Mouse (Mus musculus) myocyte (in vitro differentiated cells): ENCODE results near the gene Sptbn4.

Source experiments
- MAX ChIP-seq: IDR thresholded peaks from one replicate; pipeline ENCODE4 v1.6.1; 2011; ENCODE audit warnings: low read depth, mild to moderate bottlenecking, control low read depth
- MYOD1 ChIP-seq, 3 experiments: IDR thresholded peaks; one replicate each; pipeline ENCODE4 v1.6.1; 2011; ENCODE audit warnings: control low read depth in 2 of 3, low read depth in 2 of 3, mild to moderate bottlenecking in 2 of 3, moderate library complexity in 1 of 3; ENCODE audit not compliant: insufficient read length in 2 of 3, control insufficient read depth in 1 of 3
- POLR2A ChIP-seq: IDR thresholded peaks from one replicate; pipeline ENCODE4 v1.6.1; 2011; ENCODE audit warnings: low read depth, mild to moderate bottlenecking, control low read depth, moderate library complexity; ENCODE audit not compliant: insufficient read length
- TCF12 ChIP-seq: IDR thresholded peaks from one replicate; pipeline ENCODE4 v1.6.1; 2011; ENCODE audit warnings: mild to moderate bottlenecking, control low read depth; ENCODE audit not compliant: poor library complexity, insufficient read depth, severe bottlenecking

DNA sequence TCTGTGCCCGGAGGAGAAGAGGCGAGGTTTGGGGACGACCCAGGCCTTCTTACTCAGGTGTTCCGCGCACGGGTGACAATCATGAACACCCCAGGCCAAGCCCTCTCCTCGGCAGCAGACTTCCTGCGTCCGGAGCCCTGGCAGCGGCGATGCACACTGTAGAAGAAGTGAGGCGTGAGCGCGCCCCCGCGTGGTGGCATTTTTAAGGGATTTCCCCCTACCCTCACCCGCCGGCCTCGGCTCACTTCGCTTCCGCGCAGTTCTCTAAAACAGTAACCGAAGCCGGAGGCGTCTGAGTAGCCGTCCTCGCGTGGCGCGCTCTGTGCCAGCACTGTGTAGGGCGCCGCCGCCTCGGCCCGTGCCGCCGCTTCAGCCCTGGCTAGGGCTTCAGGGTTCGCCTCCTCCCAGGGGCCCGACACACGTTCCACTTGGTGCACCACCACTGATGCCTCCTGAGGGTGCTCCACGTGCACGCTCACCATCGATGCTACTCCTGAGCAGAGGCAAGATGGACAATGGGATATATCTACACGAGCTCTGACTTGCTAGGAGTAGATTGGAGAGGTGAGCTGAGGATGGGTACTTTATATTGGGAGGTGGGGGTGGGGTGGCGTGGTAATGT is 118.0 kb downstream of the Sptbn4 start:
- no peak for TF ChIP-seq POLR2A
- no peak for TF ChIP-seq MYOD1 (IDR thresholded peaks at IDR 0.05; ENCODE audit: control insufficient read depth in 1 of 3, insufficient read length in 2 of 3, low read depth in 2 of 3)
- TF ChIP-seq MAX, result no peak
- no peak for TF ChIP-seq TCF12
